Mouse (Mus musculus) megakaryocyte, embryonic 14.5 days (primary cell): ENCODE measurements around the gene Ugt1a1.

Experiments
- FLI1 ChIP-seq: IDR thresholded peaks from 2 replicates; pipeline ENCODE4 v1.6.1; 2012; ENCODE audit warnings: low read length, inconsistent platforms, mixed read lengths
- GATA1 ChIP-seq: IDR thresholded peaks from 3 replicates; pipeline ENCODE4 v1.6.1; 2012; ENCODE audit warnings: mixed read lengths, low read length, inconsistent platforms, borderline replicate concordance

DNA sequence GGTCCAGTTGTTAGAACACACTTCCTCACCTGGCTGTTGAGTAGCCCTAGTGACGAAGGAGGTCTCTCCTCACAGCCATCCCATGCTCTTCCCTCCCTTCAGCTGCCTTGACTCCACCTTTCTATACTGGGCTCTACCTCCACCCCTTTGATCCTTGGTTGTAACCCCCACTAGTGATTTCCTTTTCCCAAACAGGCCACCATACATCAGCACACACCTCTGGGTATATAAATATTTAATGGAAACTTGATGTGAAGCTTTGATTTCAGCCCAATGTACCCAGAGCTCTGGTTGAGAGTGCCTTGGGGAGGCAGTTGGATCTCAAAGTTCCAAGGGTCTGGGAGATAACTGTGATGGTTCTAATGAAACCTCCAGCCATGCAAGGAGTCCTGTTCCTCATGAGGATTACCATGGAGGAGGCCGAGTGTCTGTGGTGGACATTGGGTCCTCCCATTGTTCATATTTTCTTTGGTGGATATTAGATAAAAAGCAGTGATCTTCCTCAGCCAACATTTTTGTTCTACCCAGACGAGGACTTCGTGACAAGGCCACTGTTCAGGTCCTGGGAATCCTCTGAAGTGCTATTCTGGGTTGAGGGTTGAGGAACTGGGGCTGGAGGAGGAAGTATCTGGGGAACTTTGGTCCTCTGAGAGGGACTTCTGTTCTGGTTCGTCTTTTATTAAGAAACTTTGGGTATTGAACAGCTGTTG is 15.1 kb downstream of the Ugt1a1 start, which contains the start of gene Mroh2a:
- no peak for TF ChIP-seq GATA1
- TF ChIP-seq FLI1, result no peak
